Mouse (Mus musculus): ENCODE measurements around the gene Acod1.

The Acod1 gene

DNA sequence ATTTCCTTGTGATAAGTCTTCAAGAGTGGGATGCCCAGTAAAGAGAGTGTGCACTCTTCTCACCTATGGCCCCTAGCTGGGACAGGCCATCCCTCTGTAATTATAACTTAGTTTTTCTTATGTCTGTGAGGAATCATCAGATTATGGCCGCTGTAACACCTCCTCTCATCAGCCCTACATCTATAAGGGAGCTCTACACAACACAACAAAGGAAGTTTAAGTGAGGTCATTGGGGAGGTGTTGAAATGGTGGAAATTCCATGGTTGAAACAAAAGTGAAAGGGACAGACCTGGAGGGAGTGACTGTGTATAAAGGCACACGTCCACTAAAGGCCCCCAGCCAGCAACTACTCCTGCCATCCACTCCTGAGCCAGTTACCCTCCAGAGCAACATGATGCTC, at the start of gene Acod1:
Acod1 (plus strand) TSS at position 301 of the 400 bp plus-strand sequence.
- DNase-seq (ENCODE audit: low spot score): no peak

DNA sequence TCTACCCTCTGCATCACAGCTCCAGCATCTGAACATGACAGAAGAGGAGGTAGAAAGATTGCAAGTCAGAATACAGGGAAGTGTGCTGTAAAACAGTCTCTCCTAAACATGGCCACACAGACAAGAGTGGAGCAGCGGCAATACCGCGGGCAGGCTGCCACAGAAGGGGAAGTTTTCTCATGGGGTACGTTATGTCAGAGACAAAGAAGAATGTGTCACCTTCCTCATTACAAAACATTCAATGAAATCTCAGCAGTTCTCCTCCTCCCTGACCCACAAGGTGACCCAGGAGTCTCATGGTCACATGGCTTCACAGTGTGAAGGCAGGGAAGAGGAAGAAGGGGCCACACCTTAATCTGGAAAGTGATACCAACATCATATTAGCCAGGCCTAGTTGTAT, 39.0 kb upstream of the Acod1 start:
- DNase-seq (ENCODE audit: low spot score): no peak

DNA sequence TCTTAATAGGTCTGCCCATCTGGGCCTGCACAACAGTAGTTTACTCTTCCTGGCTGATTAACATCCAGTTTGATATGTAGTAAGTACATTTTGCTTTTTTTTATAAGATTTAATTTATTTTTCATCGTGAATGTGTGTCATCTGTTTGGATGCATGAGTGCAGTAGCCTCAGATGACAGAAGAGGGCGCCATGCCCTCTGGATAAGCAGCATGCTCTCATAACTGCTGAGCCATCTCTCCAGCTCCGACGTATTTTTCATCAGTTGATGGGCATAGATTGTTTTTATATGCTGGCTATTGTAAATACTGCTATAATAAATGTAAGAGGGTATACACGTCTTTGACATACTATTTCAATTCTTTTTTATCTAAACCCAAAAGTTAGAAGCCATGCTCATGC, 35.0 kb upstream of the Acod1 start:
- no peak for DNase-seq (ENCODE audit: low spot score)

DNA sequence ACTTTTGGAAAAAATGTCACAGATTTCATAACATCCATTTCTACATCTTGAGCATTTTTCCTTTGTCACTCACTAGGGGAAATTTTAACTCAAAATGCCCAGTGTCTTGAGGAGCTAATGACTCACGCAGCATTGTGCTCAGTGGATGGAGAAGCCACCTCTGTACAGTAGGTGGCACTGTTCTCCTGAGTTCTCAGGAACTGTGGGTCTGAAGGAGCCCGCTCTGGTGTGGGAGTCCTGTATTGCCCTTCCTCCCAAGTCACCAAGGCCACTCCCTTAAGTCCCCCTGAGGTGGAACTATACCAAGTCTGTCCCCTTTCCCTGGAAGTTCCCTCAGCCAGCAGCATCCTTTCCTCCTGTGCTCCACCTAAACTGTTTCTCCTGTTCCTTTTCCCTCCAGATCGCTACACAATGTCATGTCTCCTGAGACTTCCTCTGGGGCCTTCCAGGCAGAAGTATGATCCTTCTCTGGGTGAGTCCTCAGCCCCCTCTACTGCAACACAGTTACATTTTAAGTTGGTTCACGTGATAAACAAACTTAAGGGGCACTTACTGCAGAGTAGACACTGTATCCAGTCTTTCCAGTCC, 34.1 kb upstream of the Acod1 start:
- peak; percentile 56 for DNase-seq (ENCODE audit: low spot score)

DNA sequence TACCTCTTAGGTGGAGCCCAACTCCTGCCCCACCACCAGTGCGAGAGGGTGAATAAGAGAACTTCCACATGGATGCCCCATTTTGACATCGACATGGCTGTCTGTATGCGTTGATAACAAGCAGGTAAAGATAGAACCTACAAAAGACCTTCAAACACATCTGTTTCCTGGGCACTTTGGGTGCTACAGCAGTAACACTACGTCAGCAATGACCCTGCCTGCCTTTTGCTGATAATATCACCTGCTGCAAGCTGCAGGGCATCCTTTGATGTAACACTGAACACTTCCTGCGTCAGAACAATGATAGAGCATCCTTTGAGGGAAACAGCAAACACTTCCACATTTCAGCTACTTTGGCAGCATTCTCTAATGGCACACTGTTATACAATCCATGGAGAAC, 29.8 kb upstream of the Acod1 start:
- no peak for DNase-seq (ENCODE audit: low spot score)

DNA sequence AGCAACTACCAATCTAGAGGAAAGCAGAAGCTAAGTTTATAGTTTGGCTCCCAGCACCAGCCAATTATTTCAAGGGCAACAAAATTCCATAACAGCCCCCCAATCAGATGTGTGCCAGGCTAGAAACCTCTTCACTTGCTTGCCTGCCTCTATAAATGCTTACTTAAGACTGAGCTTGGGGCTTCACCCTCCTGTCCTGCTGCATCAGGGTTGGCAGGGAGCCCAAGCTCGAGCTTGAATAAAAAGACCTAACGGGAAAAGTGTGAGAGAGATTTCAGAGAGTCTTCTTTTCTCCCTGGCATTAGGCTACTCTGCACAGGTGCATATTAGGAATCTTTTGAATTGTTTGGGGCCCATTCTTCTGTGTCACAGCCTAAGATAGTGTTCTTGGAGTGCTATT, 26.7 kb upstream of the Acod1 start:
- peak; percentile 52 for DNase-seq (ENCODE audit: low spot score)

DNA sequence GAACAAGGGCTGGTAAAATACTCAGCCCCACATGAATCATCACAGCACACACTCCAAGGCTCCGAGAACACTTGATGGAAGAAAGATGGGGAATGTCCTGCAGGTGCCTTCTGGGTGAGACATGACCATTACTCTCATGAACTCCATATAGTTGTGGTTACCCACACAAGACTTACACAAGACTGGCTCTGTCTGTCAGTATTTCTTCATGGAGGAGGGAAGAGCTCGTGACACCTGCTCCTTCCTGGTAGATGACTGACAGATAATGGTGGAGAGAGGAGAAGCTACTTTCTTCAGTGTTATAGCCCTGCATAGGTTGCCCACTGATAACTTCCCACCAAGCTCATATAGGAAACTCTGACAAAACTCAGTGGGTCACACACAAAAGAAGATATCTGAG, 17.6 kb upstream of the Acod1 start:
- no peak for DNase-seq (ENCODE audit: low spot score)

DNA sequence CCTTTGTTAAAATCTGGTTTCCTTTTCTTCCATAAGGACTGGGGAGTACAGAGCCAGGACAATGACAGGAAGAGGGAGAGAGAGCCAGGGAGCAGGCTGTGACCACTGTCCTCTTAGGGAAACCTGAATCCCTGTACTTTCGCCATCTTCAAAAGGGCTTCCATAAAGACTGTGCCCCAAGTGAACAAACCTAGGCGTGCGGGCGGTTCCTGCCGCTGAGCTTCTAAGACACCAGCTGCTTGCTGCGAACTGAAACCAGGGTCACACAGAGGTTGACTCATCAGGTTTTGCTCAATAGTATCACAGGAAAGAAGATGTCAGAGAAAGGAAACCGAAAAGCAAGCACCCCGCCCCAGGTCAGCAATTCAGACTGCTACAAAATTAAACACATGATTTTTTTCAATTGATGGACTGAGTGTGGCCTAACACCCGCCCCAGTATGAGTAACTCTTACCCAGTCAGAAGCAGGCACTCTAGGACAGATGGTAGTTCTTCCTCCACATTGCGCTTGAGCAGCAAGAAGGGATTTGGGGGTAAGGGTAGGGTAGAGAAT, 13.4 kb upstream of the Acod1 start:
- no peak for DNase-seq (ENCODE audit: low spot score)

DNA sequence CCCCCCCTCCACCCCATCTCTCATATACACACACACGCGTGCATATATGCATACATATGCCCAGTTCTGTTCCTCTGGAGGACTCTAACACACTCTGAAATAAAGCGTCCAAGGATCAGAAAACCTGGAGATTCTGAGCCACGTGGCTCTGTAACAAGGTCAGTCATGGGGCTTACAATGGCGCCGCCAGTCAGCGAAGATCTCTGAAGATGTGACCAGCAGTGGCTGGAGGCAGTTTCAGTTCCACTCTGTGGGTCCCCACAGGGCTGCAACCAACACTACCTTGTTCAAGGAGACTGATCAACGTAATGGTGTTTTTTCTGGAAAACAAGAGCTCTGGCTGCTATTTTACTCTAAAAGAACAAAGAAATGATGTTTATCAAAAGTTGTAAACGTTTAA, 12.7 kb upstream of the Acod1 start:
- DNase-seq (ENCODE audit: low spot score): no peak

DNA sequence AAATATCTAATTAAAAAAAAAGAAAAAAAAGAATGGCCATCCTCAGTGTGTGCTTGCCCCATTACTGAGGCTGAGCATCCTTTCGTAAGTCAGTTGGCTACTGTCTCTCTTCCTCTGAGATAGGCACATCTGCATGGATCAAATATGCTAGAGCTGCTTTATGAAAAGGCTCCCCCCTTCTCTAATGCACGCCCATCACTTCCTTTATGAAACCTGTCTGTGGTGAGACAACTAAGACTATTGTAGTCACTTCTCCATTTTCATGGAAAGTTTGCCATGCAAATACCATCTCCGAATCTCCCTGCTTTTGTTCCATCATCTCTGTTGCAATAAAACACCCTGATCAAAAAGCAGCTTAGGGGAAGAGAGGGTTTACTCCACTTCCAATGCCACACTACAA, 9.8 kb upstream of the Acod1 start:
- no peak for DNase-seq (ENCODE audit: low spot score)

DNA sequence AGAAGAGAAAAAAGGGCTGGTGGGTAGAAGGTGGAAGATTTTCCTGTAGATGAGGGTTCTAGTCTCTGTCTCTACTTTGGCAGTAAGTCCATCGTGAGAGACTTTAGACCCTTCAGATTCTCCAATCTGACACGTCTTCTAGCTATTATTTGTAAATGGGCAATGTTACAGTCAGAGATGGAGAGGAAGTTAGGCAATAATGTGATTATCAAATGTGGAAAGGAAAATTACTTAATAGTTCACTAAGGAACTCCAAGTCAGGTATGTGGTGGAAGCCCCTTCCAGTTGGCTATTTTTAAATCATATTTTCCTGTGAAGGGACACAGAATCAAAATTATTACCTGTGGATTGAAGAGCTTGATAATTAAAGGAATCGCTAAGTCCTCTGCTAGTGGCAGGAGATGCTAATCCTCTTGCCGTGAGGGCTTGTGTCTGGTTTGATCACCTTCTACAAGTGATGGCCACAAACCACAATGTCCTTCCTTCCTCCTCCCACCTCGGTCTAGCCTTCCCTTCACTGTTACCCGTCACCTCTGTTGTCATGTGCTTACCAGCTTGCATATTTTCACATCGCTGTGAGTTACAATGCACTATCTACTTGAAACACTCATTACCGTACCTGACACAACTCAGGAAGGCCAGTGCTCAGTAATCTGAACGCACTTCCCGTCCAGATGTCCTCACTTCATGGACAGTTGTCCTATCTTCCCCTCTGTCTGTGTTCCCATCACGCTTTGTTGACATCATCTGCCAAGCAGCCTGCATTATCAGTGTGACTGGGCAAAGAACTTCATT, 1.7 kb downstream of the Acod1 start:
- no peak for DNase-seq (ENCODE audit: low spot score)

DNA sequence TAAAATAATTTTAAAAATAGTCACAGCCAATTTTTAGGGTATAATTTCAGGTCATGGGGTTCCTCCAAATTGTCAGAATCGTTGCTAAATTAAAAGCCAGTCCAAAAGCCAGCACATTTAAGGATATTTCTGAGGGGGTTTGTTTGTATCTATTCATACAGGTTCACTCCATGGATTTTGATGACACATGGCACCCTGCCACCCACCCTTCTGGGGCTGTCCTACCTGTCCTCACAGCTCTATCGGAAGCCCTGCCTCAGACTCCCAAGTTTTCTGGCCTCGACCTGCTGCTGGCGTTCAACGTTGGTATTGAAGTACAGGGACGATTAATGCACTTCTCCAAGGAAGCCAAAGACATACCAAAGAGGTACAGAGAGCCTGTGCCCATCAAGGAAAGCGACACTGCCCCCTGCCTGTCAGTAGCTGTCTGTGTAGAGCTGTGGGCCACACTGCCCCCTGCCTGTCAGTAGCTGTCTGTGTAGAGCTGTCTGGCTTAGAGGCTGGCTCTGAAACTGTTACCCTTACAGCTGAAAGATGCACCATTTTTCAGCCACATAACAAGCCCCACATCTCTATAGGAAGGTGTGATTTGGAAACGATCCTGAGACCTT, 4.5 kb downstream of the Acod1 start:
- DNase-seq (ENCODE audit: low spot score): peak; percentile 88

DNA sequence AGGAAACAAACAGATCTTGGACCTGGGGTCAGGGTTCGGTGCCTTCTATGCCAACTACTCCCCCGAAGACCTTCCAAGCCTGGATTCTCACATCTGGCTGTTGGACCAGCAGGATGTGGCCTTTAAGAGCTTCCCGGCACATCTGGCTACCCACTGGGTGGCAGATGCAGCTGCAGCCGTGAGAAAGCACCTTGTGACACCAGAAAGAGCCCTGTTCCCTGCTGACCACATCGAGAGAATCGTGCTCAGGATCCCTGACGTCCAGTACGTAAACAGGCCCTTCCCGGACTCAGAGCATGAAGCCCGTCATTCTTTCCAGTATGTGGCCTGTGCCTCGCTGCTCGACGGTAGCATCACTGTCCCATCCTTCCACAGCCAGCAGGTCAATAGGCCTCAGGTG, 8.0 kb downstream of the Acod1 start:
- no peak for DNase-seq (ENCODE audit: low spot score)

DNA sequence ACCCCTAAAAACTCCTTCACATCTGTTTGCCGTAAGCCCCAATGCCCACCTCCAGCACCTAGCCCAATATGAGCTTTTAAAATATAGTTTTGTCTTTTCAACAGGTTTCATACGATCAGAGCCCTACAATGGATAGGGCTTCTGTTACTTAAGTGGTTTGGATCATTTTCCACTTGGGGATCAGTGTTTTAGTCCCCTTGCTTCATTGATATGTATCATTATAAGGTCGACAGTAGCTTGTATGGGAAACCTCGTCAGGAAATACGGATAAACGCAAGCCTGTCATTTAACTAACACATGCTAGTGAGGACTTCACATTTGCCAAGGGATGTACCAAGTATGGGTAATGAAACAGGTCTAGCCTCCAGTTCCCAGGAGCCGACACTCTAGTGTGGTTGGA, 9.8 kb downstream of the Acod1 start:
- no peak for DNase-seq (ENCODE audit: low spot score)

DNA sequence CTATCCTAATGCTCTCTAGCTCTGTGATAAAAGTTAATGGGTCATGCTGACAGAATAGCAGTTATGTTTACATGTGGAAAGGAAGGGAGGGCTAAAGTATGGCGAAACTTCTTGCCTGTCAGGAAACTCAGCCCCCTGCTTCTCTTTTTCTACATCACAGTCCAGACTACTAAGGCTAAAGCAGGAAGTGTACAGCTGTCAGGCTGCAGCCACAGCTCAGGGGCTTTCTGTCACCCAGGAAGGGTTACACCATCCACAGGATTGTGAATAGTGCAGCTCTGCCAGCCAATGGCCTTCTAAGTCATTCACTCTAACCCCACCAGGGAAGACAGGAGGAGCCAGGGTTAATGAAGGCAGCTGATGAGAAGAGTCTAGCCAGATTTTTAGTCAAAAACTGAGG, 12.2 kb downstream of the Acod1 start:
- DNase-seq (ENCODE audit: low spot score): no peak

DNA sequence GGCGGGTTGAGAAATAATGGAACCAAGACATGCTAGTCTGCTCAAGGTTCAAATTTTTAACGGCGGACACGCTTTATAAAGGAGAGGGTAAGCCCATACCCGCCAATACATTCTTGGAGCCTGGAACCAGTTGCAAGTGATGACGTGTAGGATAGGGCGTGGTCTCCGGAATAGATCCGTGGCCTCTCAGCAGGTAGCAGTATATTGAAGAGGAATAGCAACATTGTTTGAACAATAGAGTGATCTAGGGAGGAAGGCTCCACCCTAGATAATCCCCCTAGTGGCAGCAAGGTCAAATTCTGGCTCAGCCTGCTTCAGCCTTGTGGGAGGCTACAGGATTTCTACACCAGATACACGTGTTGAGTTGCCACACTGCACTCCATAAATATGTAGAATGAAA, 12.7 kb downstream of the Acod1 start:
- no peak for DNase-seq (ENCODE audit: low spot score)

DNA sequence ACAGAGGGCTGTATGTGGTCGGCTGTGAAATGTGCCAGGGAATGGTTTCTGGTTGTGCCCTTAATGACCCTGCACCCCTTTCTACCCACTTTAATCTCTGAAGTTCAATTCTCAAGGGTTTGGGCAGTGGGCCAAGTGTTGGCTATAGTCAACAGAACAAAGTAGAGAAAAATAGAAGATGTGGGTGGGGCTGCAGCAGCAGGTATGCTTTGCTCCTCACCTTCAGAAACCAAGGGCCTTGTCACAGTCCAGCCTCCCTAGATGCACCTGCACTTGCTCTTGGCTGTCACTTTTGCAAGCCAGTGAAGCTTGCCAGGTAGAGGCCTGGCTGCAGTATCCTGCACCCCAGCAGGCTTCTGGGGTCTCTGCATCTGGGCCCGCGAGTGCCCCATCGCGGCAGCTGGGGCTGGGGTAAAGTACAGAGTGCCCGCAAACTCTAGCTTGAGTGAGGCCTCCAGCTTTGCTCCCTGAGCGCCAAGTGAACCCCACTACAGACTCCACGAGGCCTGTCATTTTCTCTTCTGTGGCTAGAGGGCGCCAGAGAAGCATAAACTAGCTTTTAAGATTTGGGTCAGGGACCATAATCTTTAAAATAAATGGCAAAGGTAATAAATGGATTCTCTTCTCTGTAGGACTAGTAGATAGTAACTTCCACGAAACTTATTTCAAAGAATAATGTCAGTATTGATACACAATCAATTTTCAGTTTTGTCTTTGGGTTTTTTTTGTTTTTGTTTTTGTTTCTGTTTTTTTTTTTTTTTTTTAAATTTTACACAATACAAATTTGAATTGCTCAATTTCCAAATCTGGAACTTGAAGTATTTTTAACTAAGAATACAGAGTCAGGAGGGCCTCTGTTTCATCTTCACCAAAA, 18.8 kb downstream of the Acod1 start:
- DNase-seq (ENCODE audit: low spot score): peak; percentile 84

DNA sequence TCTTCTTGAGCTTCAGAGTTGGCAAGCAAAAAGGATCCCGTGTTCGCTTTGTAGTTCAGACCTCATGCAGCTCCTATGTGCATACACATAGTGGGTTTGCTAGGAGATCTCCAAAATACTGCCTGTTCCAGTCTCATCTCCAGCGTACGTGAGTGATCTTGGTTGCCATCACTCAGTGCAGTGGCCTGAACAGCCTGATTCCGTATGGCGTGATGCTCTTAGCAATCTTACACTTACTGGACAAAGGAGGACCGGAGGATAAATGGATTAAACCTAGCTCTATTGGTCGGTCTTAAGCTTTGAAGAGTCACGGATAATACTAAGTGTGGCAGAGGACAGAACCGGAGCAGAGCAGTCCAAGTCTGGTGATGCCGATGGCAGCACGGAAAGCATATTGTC, 22.7 kb downstream of the Acod1 start:
- no peak for DNase-seq (ENCODE audit: low spot score)

DNA sequence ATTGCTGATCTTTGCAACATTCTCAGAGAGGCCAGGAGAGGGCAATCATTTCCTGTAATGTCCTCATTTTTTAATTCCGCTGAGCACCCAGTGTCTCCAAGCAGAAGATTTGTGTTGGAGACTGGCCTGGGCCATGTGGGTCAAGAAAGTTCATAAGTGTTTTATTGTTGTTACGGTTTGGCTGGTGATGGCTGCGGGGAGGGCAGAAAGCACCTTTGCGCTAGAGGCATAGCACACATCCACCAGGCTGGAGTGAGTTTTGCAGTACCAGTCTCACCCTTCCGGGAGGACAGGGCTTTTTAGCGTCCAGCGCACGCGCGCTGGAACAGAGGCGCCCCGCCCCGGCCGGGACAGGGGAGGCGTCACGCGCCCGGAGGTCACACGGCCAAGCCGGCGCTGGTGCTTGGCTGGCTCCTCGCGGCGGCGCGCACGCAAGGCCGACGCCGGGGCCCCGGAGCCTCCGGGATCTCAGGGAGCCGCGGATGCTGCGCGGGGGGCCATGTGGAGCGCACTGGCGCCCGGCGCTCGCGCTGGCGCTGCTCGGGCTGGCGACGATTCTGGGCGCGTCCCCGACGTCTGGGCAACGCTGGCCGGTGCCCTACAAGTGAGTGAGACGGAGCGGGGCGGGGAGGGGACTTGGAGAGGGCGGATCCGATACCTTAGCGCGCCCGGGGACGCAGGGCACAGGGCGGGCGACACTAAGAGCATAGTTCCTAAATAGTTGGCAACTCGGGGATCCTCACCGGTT, 23.3 kb downstream of the Acod1 start, which contains the start of gene Cln5:
Cln5 (plus strand) TSS at position 353 of the 748 bp plus-strand sequence.
- peak; percentile 94 for DNase-seq (ENCODE audit: low spot score)

DNA sequence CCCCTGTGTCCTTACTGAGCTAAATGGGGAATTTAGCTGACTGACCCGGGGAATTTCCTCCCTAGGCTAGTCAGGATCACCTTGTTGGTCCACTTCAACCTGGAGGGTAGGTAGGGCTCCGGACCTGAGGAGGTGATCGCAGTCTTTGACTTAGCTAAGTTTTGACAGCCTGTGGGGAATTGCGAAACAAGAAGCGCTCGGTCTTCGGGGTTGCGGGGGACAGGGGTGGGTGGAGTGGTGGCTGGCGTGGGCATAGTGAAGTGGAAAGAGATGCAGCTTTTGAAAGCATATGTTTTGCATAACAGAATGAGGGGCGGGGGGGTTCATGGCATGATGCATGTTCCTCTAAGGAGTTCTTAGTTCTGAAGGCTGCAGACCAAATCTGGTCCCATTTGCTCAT, 24.0 kb downstream of the Acod1 start:
- DNase-seq (ENCODE audit: low spot score): no peak

DNA sequence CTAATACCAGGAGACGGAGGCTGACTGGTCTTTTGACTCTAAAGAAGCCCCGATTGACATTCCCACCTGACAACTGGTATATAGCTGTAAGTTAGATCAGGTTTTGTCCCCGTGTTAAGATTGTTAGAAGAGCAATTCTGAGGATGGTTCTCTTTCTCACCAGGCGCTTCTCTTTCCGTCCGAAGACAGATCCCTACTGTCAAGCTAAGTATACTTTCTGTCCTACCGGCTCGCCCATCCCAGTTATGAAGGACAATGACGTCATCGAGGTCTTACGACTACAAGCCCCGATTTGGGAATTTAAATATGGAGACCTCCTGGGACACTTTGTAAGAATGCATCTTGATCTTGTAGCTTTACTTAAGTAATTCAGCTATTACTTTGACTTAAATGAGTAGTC, 24.7 kb downstream of the Acod1 start:
- no peak for DNase-seq (ENCODE audit: low spot score)

All from testis, postnatal 10 days (tissue).